Mouse (Mus musculus) monocyte, adult 5-6 weeks (primary cell): ENCODE data around the gene Smarca2. TPM values are rescaled to one million over a fixed set of nuclear protein-coding genes. Genes with fewer than 3 reads are reported as not detected.
"Not testable (repeated sequence)": the region's sequence is repeated elsewhere in the genome, so short reads cannot be mapped to it uniquely, and the experiment has no call there.

Experiments used
- ATAC-seq: fragments of 153-309, 156-312 bp; replicated peaks from 2 replicates; pipeline ENCODE4 v1.8.0; 2017; ENCODE audit warnings: mild to moderate bottlenecking; ENCODE audit not compliant: low TSS enrichment, insufficient number of reproducible peaks, severe bottlenecking, poor library complexity, low FRiP score
- total RNA-seq: library from RNA; stranded (forward); fragments of 200-1000, 200-491, 200-594 nt; gene quantifications from 3 replicates; pipeline ENCODE4 v1.2.3, GENCODE M21; 2017

Smarca2 gene
- total RNA-seq, 1 experiment from 2014 or later = 107 TPM

DNA sequence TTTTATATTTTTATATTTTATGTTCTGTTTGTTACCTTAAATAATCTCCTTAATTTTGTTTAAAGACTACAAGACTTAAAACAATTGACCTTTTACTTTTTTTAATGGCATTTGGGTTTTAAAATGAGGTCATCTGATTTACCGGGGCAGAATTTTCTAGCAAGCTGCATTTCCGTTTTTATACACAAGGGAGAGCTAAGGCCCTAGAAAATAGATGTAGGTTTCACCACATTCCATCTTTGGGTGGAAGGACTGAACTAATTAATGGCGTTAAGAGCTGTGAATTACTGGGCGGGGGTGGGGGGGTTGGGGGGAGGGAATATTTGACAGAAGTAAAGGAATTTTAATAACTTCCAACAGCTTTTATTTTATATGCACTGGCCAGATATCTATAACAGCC lies 127.0 kb downstream of the Smarca2 start:
- no peak for ATAC-seq

DNA sequence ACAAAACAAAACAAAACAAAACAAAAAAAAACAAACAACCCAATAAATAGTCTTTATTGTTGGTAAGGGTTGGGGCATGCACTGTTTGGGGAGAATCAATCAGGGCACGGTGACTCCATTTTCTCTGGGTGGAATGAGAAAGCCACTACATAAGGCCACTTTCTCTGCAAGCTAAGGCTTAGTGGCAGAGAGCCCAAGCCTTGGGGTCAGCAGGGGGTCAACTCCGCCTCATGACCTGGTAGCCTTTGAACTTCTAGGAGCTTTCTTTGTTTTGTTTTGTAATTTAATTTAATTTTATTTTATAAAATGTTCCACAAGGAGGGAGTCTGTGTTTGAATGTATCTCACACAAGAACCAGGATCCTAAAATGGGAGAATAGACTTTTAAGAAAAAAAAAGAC lies 128.2 kb downstream of the Smarca2 start:
- no peak for ATAC-seq

DNA sequence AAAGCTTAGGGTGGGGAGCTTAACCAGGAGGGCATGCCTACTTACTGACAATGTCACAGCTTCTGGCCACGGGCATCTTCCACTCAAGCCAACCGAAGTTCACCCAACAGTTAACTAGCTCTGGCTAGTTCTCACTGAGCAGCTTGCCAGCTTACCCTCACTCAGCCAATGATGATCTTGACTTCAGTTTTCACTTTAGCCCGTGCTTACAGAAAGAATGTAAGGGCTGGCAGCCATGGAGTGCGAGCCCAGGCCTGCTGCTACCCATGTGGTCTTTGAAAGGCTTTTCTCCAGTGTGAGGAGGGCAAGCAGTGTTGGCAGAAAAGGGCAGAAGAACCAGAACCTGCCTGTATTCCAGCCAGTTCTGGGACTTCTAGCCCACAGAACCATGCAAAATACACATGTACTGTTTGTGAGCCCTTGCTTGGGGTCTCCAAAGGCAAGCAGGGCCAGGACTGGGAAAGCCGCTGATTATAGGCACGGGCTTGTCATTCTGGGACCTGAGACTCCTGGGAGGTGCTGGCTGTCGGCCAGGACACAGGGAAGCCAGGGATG lies 128.8 kb downstream of the Smarca2 start:
- ATAC-seq = no peak

DNA sequence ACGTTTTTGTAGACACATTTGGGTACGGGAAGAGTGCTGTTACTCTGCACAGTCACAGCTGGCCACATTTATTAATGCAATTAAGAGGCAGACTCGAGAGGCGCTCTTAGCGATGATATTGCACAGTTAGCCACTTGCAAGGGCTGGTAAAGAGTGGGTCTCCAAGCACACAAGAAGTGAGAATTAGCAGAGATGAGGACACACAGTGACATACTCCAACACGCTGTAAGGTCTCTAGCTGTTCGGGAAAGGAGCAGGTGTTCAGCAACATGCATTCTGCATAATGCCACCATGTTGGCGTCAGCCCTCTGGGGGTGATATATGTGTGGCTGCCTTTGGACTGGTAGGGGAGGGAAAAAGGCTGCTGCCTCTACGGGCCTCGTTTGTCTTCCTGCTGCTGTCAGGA lies 129.9 kb downstream of the Smarca2 start:
- no peak for ATAC-seq

DNA sequence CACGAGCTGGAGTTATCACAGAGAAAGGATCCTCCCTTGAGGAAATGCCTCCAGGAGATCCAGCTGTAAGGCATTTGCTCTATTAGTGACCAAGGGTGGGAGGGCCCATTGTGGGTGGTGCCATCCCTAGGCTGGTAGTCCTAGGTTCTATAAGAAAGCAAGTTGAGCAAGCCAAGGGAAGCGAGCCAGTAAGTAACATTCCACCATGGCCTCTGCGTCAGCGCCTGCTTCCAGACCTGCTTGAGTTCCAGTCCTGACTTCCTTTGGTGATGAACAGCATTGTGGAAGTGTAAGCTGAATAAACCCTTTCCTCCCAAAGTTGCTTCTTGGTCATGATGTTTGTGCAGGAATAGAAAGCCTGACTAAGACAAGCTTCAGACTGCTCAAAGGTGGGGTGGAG lies 140.2 kb downstream of the Smarca2 start:
- not testable (repeated sequence) for ATAC-seq

DNA sequence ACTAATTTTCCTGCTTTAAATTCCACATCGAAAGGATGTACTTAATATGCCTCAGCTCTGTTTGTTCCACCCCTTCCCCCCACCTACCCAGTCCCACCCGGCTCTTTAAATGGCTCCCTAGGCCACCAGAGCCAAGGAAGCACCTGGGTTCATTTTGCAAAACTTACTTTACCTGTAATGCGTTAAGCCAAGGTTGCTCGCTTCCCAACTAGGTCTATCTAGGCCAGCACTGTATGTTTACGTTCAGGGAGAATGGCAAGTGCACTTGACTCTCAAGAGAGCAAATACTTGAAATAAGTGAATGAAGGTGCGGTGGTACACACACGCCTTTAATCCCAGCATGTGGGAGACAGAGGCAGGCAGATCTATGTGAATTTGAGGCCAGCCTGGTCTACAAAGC lies 140.7 kb downstream of the Smarca2 start:
- ATAC-seq = no peak

DNA sequence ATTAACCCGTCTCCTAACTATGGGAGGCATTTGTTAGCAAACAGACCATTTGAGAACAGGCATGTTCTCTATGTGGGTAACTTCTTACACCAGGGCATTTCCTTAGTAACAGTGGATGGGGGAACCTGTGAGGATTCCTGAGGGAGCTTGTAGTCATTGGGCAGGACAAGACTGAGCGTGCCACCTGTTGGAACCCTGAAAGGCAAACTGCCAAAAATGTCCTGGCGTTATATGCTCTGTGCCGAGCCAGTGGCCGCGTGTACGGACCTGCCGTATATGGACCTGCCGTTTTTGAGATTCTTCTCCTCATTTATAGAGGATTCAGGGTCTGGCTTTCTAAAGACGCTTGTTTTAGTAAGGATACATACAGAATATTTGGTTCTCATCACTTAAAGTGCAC lies 141.4 kb downstream of the Smarca2 start:
- no peak for ATAC-seq

DNA sequence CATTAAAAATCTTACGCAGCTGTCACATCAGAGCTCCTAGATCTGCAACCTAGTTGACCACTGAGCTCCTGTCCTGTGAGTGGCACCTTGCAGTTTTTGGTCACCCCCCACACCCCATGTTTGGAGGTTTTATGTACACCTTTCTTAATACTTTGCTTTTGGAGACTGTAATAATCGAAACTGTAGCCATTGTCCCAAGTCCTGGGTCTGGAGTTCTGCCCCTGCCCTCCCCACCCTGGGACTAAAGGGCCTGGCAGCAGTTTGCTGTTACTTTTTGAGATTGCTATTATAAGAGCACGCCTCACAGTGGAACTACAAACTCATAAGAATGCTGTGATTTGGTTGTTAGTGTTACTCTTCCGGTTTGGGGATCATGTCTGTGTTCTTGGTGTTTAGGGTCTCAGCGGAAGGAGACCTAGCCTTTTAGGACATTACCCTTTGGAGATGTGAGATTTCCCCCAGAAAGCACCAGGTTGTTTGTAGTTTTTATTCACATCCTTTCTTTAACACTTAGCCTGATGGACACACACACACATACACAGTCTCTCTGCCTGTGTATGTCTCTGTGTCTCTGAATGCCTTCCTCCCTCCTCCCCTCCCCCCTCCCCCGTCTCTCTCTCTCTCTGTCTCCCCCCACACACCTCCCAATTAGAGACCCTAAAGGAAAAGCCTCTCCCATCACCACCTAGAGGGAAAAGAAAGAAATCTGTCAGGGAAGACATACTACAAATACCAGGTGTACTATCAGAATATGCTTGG lies 142.0 kb downstream of the Smarca2 start:
- ATAC-seq = no peak

DNA sequence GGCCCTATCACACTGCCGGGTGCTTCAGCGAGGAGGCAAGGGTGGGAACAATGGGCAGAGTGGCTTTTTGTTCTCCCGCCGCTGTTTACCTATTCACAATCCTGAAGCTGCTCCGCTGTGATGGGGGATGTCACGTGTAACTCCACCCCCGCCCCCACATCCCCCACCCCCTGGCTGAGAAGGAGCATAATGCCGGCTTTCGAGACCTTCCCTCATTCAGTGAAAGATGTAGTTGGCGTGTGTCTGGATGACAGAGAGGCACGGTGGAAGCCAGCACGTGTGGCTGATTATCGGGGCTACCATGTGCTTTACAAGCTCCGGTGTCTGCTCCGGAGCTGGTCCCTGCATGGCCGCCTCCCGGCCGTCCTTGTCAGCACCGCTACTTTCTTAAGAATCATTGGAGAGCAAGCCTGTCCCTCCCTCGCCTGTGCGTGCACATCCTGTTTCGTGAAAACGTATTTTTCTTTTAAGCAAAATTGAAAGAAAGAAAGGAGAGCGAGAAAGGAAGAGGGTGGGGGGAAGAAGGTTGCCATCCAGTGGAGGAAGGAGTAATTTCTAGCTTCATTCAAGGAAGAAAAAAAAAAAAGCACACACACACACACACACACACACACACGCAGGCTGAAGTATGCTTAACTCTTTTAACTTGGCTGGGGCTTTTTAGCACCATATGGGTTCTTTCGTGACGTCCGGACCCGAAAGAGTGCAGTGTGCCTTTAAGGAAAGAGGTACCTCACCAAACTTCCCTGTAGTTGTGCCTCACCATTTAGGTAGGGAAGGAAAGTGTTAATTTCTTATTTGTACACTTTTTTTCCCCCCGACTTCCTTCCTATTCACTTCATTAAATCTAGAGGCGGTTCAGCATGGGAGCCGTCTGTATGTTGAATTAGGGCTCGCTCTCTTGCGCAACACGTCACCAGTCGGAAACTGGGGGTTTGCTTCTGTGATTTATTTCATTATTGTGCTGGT lies 143.0 kb downstream of the Smarca2 start:
- peak; percentile 74 for ATAC-seq

DNA sequence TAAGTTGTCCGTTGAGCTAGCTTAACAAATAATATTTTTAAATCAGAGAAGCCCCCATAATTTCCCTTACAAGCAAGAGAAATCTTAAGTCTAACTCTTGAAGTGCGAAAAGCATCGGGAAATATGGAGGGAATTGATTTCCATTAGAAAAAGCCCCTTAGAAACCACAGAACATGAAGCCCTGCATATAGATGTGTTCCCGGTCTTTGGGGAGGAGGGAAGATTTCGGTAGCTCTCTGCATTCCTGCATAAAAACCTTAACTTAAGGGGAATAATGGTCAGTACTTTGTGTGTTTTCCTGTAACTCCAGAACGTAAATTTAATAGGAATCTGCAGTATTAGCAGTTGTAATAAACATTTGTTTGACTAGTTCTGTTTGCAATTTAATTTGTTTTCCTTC lies 143.8 kb downstream of the Smarca2 start:
- ATAC-seq = no peak

DNA sequence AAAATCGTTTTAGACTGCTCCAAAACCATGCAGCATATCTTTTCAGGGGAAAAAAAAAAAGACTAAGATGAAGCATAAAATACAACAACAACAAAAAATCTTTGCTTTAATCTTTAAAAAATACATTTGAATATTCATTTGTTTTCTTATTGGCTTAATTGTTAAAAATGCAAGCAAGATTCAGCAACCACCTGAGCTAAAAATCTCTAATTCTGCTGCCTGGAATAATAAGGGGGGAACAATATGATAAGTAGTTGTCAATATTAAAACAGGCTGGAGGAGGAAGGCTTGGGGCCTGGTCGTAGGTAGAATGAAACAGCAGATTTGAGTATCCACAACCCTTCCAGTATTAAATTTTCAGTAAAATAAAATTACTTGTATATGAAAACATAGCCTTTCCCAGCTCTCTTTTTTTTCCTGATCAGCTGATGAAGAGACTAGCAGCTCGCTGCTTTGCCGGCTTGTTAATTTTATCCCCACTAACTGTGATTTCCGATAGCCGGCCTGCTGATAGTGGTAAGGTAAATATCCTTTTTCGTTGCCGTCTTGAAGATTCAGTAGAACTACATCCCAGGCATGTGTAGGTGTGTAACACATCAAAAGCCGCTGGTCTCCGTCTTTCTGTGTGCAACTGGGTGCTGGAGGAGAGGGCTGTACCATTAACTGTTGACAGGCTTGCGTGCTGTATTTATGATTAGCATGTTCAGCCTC lies 144.7 kb downstream of the Smarca2 start:
- no peak for ATAC-seq

DNA sequence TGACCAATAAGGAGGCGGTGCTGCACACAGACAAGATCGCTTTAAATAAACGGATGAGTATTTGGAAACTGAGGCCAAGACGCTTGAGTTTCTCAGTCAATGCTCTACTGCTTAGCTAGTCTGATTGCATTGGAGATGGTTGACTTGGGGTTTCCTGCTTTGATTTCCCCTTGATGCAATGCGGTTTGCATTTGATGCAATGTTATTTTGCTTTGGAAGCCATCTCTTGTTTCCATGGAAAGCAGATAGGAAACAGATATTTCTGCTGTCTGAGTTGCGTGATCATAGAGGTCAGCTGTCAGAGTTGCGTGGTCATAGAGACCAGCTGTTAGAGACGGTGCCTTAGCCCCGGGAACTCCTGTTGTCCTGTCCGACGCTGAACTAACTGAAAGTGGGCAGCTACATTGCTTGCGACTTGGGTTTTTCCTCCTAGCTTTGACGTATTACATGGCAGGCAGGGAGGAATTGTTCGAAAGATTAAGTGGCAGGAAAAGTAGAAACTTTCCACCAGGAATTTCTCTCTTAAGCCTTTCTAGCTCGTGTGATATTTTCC lies 147.8 kb downstream of the Smarca2 start:
- no peak for ATAC-seq

DNA sequence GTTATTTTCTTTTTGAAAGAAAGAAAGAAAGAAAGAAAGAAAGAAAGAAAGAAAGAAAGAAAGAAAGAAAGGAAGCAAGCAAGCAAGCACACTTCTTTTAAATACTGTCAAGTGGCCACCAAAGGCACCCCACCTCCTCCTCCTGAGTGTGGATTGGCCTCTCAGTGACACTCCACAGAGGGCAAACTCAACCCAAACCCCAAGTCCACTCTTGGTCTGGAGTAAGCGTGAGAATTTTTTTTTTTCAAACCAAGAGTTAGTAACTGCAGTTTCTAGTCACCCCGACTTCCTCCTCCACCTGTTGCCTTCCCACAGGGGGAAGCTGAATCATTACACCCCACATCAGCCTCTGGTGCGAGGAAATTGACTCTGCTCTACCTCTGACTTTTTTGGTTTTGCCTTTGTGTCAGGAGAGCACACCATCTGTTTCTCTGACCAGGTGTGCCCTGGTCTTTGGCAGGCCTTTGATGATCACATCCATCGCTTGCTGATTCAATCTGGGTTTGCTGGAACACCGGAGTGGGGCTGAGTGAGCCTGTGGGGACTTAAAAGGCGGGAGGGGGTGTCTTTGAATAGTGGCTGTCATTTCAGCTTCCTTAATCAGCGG lies 148.5 kb downstream of the Smarca2 start:
- no peak for ATAC-seq

DNA sequence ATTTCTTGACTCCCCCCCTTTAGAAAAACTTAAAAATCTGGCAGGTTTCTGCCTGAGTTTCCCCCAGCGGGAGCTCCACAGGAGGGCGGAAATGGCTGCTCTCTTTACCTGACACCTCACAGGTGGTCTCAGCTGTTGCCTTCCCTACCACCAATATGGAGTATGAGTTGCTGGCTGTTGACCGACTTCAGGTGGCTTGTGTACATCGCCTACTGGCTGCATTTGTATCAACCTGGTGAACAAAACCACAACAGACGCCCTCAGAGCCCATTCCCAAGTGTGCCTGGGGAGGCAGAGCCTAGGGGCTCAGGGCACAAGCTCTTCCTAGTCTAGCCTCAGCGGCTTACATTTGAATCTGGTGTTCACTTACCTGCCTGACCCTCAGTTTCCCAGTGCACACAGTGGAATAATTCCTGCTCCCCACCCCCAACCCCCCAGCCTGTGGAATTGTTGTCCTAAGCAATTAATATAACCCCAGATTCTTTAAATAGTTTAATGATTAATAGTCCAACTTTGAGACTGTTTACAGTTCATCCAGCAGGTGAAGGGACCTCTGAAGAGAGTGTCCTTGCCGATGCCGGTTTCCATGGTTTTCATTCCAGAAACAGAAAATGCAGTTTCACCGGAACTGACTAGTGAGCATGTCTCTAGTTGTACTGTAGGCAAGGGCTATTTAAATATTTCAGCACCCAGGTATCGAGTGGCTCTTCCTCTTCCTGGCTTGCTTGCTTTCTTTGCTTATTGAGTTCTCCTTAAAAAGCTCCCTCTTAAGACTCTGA lies 149.4 kb downstream of the Smarca2 start:
- ATAC-seq = no peak

DNA sequence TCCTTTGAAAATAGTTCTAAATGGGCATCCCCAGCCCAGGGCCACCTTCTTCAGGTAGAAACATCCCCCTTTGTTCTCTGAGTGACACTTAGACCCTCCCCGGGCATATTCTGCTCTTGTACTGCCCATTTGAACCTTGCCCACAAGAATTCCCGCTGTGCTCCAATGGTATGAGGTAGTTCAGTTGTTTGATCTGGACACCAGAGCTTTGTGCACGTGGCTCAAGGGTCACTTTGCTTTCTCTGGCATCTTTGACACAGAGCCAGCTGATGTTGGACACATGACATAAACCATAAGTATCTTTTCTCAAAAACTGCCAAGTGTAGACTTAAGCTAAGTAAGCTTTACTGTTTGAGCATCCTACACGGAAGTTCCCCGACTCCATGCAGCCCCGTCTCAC lies 151.1 kb downstream of the Smarca2 start:
- ATAC-seq = no peak

DNA sequence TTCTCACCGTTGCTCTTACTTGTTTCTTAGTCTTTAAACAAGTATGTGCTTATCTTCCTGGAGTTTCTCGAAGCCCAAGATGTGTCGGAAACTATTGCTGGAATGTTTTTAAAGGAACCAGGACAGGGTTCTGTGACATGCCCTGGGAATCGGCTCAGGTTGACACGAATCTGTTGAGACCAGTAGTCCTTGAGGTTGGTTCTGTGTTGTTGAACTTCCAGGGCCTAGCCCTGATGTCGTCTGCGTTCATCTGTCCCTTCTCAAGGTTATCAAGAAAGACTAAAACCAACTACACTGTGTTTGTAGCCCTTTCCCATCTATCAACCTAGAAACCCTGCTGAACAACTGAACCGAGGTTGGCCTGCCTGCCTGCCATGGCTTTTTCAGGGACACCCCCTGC lies 151.5 kb downstream of the Smarca2 start:
- no peak for ATAC-seq

DNA sequence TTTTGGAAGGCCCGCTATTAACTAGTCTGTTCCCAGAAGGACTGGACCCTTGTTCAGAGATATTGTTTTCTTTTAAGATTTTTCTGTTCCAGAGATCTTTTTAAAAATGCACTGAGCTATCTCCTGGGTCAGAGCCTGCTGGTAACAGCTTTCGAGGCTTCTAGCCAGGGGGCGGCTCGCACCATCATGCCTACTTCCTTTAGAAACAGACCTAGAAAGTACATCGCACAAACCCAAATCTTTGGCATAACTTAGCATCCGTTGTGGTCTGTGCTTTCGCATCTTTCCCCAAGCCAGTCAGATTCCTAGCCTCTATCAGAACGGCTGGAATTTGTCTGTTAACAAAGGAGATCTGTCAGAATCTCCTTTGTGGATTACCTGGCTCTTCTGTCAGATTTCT lies 153.3 kb downstream of the Smarca2 start:
- ATAC-seq = no peak

DNA sequence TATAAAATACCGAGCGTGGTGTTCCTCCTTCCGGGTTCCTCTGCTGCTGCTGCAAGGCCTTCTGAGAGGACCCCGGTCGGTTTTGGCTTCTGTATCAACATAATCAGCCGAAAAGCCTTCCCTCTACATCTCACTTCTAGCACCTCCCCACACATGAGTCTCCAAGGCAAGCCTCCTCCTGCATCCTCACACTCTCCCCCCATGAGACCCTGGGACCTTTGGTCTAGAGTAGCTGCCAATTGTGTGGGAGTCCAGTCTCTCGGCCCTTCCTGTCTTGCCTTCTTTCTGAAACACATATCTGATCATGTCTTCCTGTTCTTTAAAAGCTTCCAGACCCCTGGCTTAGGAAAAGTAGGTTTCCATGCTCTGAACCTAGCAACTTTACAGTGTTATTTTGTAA lies 153.8 kb downstream of the Smarca2 start:
- no peak for ATAC-seq
